Mouse (Mus musculus): ENCODE measurements around the gene Tekt3. TPM values are rescaled to one million over a fixed set of nuclear protein-coding genes. Genes with fewer than 3 reads are reported as not detected.

Tekt3 gene
- total RNA-seq (2023): not detected in 2 replicates

DNA sequence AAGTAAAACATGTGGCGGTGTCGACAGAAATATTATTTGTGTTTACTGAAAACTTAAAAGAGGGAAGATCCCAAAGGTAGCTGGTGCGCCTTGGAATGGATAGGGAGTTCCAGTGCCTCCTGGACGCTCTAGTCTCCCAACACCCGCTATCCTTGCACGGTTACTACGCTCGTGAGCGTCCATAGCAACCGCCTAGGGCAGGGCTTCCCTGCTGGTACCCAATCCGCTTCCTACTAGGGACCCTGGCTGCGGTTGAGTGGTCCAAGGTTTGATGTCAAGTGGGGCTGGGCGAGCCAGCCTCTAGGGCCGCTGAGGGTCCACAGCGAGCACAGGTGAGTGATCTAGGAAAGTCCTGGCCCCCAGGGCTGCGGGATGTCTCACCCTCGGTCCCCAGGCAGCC lies at the start of gene Tekt3:
Gene Tekt3, plus strand, starts transcription at position 209 of the 400 bp plus-strand sequence.

GRCm38 (mm10) chr11:63128784-63129183 lies 67.3 kb downstream of the Tekt3 start, which contains the start of gene Pmp22:
TSS of gene Pmp22 (plus strand) at chr11:63128982.

Other genes with a start within 250 kb of the Tekt3 start
- 12.9 and 16.3 TPM in 2 replicates for gene Trim16, start 241.4 kb upstream of the Tekt3 start, total RNA-seq (2023)
- 0.54 and 0.82 TPM in 2 replicates for gene Fbxw10, start 214.6 kb upstream of the Tekt3 start, total RNA-seq (2023)
- gene Tvp23b, start 182.2 kb upstream of the Tekt3 start, total RNA-seq (2023): 4.4 and 9.0 TPM in 2 replicates
- not detected in 2 replicates for gene Cdrt4, start 110.5 kb upstream of the Tekt3 start, total RNA-seq (2023)
- gene Pmp22, start 67.3 kb downstream of the Tekt3 start, total RNA-seq (2023): 1.0 and 1.3 TPM in 2 replicates

All from neutrophil, adult 65 days (primary cell).